Comparison of ENCODE assay signal across 27 mouse cellular contexts in genomic region chr2:75445189-75445588, GRCm38 (mm10).
"Had no signal": no experiment of that assay in that cellular context is flagged by ENCODE, and none has a peak within 500 bp of the region (broad histone marks: within the 10 kb centered on the region; RNA-seq: fewer than 3 reads in every experiment).

No protein-coding gene starts in this region.

- H3K4me1 ChIP-seq: limb, embryonic 15.5 days; liver, embryonic 12.5 days; liver, embryonic 13.5 days; liver, embryonic 15.5 days; lung, embryonic 15.5 days; megakaryocyte, embryonic 14.5 days; midbrain, embryonic 10.5 days had no signal

- H3K9me3 ChIP-seq: limb, embryonic 10.5 days; limb, embryonic 12.5 days; limb, embryonic 13.5 days; limb, embryonic 15.5 days; liver, embryonic 12.5 days; liver, embryonic 13.5 days; liver, embryonic 15.5 days; lung, embryonic 15.5 days; megakaryocyte, embryonic 14.5 days; midbrain, embryonic 10.5 days; midbrain, embryonic 12.5 days; midbrain, embryonic 13.5 days; midbrain, embryonic 15.5 days had no signal

- H3K27ac ChIP-seq: limb, embryonic 10.5 days; limb, embryonic 12.5 days; limb, embryonic 13.5 days; limb, embryonic 15.5 days; liver, embryonic 12.5 days; liver, embryonic 13.5 days; liver, embryonic 14.5 days; liver, embryonic 15.5 days; lung, embryonic 15.5 days; macrophage; midbrain, embryonic 10.5 days; midbrain, embryonic 12.5 days; midbrain, embryonic 13.5 days; midbrain, embryonic 15.5 days had no signal

- H3K27me3 ChIP-seq: liver, embryonic 12.5 days; liver, embryonic 13.5 days; liver, embryonic 15.5 days; megakaryocyte, embryonic 14.5 days; midbrain, embryonic 12.5 days; midbrain, embryonic 13.5 days; midbrain, embryonic 15.5 days had no signal

- H3K4me3 ChIP-seq: limb, embryonic 10.5 days; limb, embryonic 12.5 days; limb, embryonic 13.5 days; limb, embryonic 15.5 days; liver, embryonic 12.5 days; liver, embryonic 13.5 days; liver, embryonic 15.5 days; lung, embryonic 15.5 days; megakaryocyte, embryonic 14.5 days; midbrain, embryonic 10.5 days; midbrain, embryonic 12.5 days; midbrain, embryonic 13.5 days; midbrain, embryonic 15.5 days; myocyte had no signal

- H3K36me3 ChIP-seq: limb, embryonic 10.5 days; limb, embryonic 12.5 days; limb, embryonic 13.5 days; limb, embryonic 15.5 days; liver, embryonic 12.5 days; liver, embryonic 13.5 days; liver, embryonic 15.5 days; lung, embryonic 15.5 days; midbrain, embryonic 10.5 days; midbrain, embryonic 12.5 days; midbrain, embryonic 13.5 days; midbrain, embryonic 15.5 days had no signal

- DNase-seq: left cerebral cortex, postnatal 4 days; liver; liver, embryonic 13.5 days; liver, postnatal 0 days; lung, adult 18-20 months; lung, adult 2 months; lung, embryonic 14.5 days; lung, postnatal 10 days; lung, postnatal 14 days; lung, postnatal 36 days; lung, postnatal 4 days; midbrain, embryonic 14.5 days had no signal

- H3K9ac ChIP-seq: limb, embryonic 12.5 days; limb, embryonic 13.5 days; limb, embryonic 15.5 days; liver, embryonic 12.5 days; liver, embryonic 13.5 days; liver, embryonic 14.5 days; liver, embryonic 15.5 days; liver, postnatal 0 days; lung, embryonic 14.5 days; lung, embryonic 15.5 days; midbrain, embryonic 12.5 days; midbrain, embryonic 13.5 days; midbrain, embryonic 15.5 days had no signal
